Mouse (Mus musculus): ENCODE results near the gene Gm20388.

- no peak for TF ChIP-seq CTCF (IDR thresholded peaks at IDR 0.05; ENCODE audit: low read depth)
- no peak for TF ChIP-seq EP300 (IDR thresholded peaks at IDR 0.05; ENCODE audit: low read depth)
Observed at GRCm38 (mm10) chr8:124033400-124033799, 4122.8 kb downstream of the Gm20388 start.
